Mouse (Mus musculus) spleen, adult 2 months (tissue): ENCODE data around the gene Gtf2e1. TPM values are rescaled to one million over a fixed set of nuclear protein-coding genes. Genes with fewer than 3 reads are reported as not detected.

ENCODE experiments used
- DNase-seq, 2 experiments: peaks; one replicate each; pipeline versions ENCODE4 v3.0.0 to v3.0.0-alpha.2; 2012 to 2021; ENCODE audit warnings: low spot score in 2 of 2, low read depth in 1 of 2
- H3K27ac ChIP-seq: fragments of 200-500 bp; 2 replicates; pipeline ENCODE4 v1.5.1; 2012; ENCODE audit warnings: low read length, inconsistent platforms; ENCODE audit not compliant: insufficient read depth
- H3K27me3 ChIP-seq: fragments of 200-500 bp; 2 replicates; pipeline ENCODE4 v1.6.1; 2012; ENCODE audit warnings: mild to moderate bottlenecking, moderate library complexity, low read length, inconsistent platforms; ENCODE audit not compliant: control insufficient read depth, insufficient read depth
- H3K36me3 ChIP-seq: fragments of 200-500 bp; 2 replicates; pipeline ENCODE4 v1.6.1; 2012; ENCODE audit warnings: mild to moderate bottlenecking, low read length, inconsistent platforms; ENCODE audit not compliant: control insufficient read depth, insufficient read depth
- H3K4me1 ChIP-seq: fragments of 200-500 bp; 2 replicates; pipeline ENCODE4 v1.6.1; 2011; ENCODE audit warnings: inconsistent platforms; ENCODE audit not compliant: control insufficient read depth, insufficient read depth, insufficient read length
- H3K4me3 ChIP-seq: fragments of 200-500 bp; 2 replicates; pipeline ENCODE4 v1.5.1; 2011; ENCODE audit warnings: mild to moderate bottlenecking, inconsistent platforms; ENCODE audit not compliant: insufficient read depth, insufficient read length; ENCODE audit errors: extremely low read depth
- CTCF ChIP-seq: fragments of 200-500 bp; IDR thresholded peaks from 2 replicates; pipeline ENCODE4 v1.5.1; 2011; ENCODE audit warnings: mild to moderate bottlenecking, inconsistent platforms; ENCODE audit not compliant: insufficient read depth, insufficient read length, insufficient replicate concordance; ENCODE audit errors: extremely low read depth
- POLR2A ChIP-seq: fragments of 200-500 bp; IDR thresholded peaks from 2 replicates; pipeline ENCODE4 v1.6.1; 2011; ENCODE audit warnings: low read depth, low read length, inconsistent platforms
- WGBS: fragments of 180-500 bp; shearing (Covaris S2); methylation state at CpG from one replicate; pipeline ENCODE4 v1.1.7; 2018; 5-methylcytosine and 5-hydroxymethylcytosine counted together
- polyA plus RNA-seq: library from polyadenylated mRNA; depleted of rRNA; stranded (reverse); fragments of >200 nt; gene quantifications from 2 replicates; pipeline ENCODE4 v1.2.3, GENCODE M21; 2012

The Gtf2e1 gene
- polyA plus RNA-seq, 1 experiment, result 3.7 TPM

DNA sequence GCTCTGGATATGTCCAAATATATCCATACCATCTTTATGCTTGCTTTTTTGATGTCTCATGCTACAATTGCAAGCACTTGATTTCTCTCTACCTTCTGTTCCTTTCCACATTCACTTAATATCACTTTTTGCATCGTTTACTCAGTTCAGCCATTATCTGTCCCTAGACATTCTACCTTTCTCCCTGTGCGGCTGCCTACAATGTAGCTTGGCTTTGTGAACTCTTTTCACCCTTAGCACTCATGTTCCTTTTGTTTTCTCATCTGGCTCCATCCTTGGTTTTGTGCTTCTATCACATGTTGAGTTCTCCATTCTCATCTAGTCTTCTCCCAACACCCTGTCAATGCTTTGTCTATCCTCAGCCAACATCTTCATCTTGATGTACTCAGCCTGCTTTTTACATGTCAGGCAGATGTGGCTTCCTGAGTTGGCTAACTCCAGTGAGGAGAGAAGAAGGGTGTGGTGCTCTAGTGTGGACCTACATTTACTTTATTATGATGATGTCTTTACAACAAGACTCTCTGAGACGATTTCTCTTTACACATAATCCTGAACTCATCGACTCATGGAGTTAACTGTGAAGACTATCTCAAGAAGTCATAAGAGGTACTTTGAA lies 21.9 kb downstream of the Gtf2e1 start:
- Histone ChIP-seq H3K27me3 (no peaks in the 10 kb centered on the region), H3K36me3 (peaks cover 23% of the 10 kb centered on the region), H3K27ac (no peak overlapping the region), H3K4me3 (no peak overlapping the region), H3K4me1 (no peaks in the 10 kb centered on the region)
- 94% methylated on average over 4 of the region's 4 CpGs for WGBS
- no peak for DNase-seq
- TF ChIP-seq CTCF (no peak), POLR2A (no peak)

- no peak for DNase-seq
- Histone ChIP-seq H3K4me3 (no peak overlapping the region), H3K36me3 (peaks cover 24% of the 10 kb centered on the region), H3K27ac (no peak overlapping the region), H3K4me1 (no peaks in the 10 kb centered on the region), H3K27me3 (no peaks in the 10 kb centered on the region)
- WGBS, result 89% methylated on average over 6 of the region's 6 CpGs
- no peak for TF ChIP-seq POLR2A
- TF ChIP-seq CTCF, result no peak
Measured at GRCm38 (mm10) chr16:37516376-37516993, 23.1 kb downstream of the Gtf2e1 start.

DNA sequence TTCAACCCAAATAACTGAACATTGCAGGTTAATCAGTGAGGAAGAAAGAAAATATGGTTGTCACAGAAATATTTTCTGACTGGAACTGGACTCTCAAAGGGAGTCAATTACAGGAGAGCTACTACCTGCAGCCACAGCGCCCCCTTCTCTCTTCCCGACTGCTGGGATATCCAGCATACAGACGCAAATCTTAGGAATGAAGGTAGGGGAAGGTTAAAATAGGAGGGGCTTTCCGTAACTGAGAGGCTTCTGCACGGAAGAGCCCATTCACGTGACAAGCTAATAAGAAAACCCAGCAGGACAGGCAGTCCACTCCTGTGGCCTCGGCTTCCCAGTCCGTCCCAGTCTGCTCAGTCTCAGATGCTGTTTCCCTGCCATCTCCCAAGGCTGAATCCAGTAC lies 24.9 kb downstream of the Gtf2e1 start:
- no peak overlapping the region for H3K27ac ChIP-seq
- WGBS, result 94% methylated on average over 8 of the region's 8 CpGs
- no peak for DNase-seq
- no peaks in the 10 kb centered on the region for H3K27me3 ChIP-seq
- TF ChIP-seq POLR2A (no peak), CTCF (no peak)
- no peak overlapping the region for H3K4me3 ChIP-seq
- H3K36me3 ChIP-seq, result peaks cover 29% of the 10 kb centered on the region
- no peaks in the 10 kb centered on the region for H3K4me1 ChIP-seq

DNA sequence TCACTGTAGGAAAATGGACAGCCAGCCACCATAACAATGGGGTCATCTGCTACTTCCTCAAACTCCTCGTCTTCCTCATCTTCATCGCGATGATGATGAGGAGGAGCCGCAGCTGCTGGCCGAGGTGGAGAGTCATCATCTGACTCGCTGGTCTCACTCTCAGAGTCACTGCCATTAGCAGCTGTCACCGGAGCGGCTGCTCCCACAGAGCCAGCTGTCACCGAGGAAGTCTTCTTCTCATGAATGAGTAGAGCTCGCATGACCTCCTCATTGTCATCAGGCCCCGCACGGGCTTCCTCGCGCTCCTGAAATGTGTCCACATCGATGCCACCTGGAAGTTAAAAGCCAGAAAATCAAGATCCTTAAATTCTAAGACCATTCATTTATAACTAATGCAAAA lies 28.1 kb downstream of the Gtf2e1 start:
- Histone ChIP-seq H3K27ac (no peak overlapping the region), H3K4me1 (no peaks in the 10 kb centered on the region), H3K27me3 (no peaks in the 10 kb centered on the region), H3K4me3 (no peak overlapping the region), H3K36me3 (peaks cover 26% of the 10 kb centered on the region)
- DNase-seq, result no peak
- no peak for TF ChIP-seq CTCF
- TF ChIP-seq POLR2A, result no peak
- WGBS, result 95% methylated on average over 15 of the region's 15 CpGs

GRCm38 (mm10) chr16:37506751-37507150 lies 32.8 kb downstream of the Gtf2e1 start:
- TF ChIP-seq CTCF (no peak), POLR2A (no peak)
- WGBS, result 96% methylated on average over 9 of the region's 9 CpGs
- no peak for DNase-seq

DNA sequence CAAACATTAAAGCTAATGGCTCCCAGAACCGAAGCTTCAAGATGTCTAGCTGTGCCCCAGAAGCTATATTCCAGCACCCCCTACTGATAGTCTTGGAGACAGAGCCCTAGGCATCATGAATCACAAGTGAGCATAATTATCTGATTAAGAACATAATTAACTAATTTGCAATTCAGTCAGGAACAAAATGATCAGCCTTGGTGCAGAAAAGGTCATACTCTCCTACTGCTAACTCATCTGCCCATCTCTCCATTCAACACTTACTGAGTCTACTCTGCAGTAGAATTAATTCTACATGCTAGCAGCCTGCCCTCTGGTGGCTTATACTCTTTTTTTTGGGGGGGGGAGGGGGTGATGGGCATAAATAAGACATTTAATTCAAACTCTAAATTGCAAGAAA lies 35.1 kb downstream of the Gtf2e1 start:
- Histone ChIP-seq H3K27me3 (no peaks in the 10 kb centered on the region), H3K27ac (no peak overlapping the region), H3K4me3 (no peak overlapping the region), H3K4me1 (no peaks in the 10 kb centered on the region), H3K36me3 (no peaks in the 10 kb centered on the region; the same call in 1 of the 2 replicates)
- TF ChIP-seq POLR2A (no peak), CTCF (no peak)
- DNase-seq, result no peak
- WGBS, result 73% methylated on average over 1 of the region's 1 CpGs

More at GRCm38 (mm10) chr16:37506751-37507150, 32.8 kb downstream of the Gtf2e1 start:
- Histone ChIP-seq H3K4me3 (no peak overlapping the region), H3K36me3 (peaks cover 14% of the 10 kb centered on the region), H3K27ac (no peak overlapping the region), H3K27me3 (no peaks in the 10 kb centered on the region), H3K4me1 (no peaks in the 10 kb centered on the region)

DNA sequence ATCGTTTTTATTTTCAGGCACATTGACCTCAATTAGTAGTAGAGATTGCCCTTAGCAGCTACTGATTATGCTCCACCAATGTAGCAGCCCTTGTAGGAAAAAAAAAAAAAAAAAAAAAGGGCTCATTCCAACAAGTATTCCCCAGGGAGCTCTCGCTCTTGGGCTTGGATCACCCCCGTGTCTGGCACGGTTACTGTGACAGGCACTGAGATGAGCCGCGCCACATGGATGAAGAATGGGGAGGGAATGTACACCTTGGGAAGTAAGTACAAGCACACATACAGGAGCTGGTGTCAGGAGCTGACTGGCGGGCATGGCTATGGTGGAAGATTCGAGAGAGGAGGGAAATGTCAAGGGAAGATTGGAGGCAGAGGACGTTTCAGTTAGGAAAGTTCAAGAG lies 41.0 kb downstream of the Gtf2e1 start:
- Histone ChIP-seq H3K4me3 (no peak overlapping the region), H3K27ac (no peak overlapping the region), H3K4me1 (no peaks in the 10 kb centered on the region), H3K36me3 (no peaks in the 10 kb centered on the region), H3K27me3 (no peaks in the 10 kb centered on the region)
- 80% methylated on average over 9 of the region's 9 CpGs for WGBS
- no peak for DNase-seq
- TF ChIP-seq CTCF, result no peak
- no peak for TF ChIP-seq POLR2A
